ENCODE assay signal across 8 mouse cellular contexts in genomic region chr2:116972614-116972985, GRCm38 (mm10).
DNase-seq lines count a peak whose midpoint lies in the region; ATAC-seq and TF ChIP-seq lines count a peak whose summit lies in the region.

No protein-coding gene starts in this region.

- TF ChIP-seq CTCF in cortical plate, adult 2 months (IDR thresholded peaks at IDR 0.05; ENCODE audit: extremely low read depth, insufficient read depth, low read length): no peak
- TF ChIP-seq CTCF in heart, postnatal 0 days (IDR thresholded peaks at IDR 0.05; ENCODE audit: low read depth): no peak

- H3K4me3 ChIP-seq in cortical plate, adult 2 months (ENCODE audit: insufficient read depth, low read length): no peak overlapping the region
- peak overlapping the region; percentile 22; the same call in 1 of the 2 replicates for H3K4me3 ChIP-seq in heart, postnatal 0 days (ENCODE audit: low read depth, low read length)
- H3K4me3 ChIP-seq in liver, embryonic 15.5 days (replicated peaks): no peak overlapping the region; the same call in 1 of the 2 replicates
- 0 out of 2 replicates have a peak overlapping the region, but pooled peaks have one; percentile 14 for H3K4me3 ChIP-seq in stomach, embryonic 15.5 days (replicated peaks)

- DNase-seq in layer of hippocampus, postnatal 14 days (ENCODE audit: low spot score in 2 of 2): peak; percentile 9 to 16
- DNase-seq in layer of hippocampus, postnatal 25 days (ENCODE audit: extremely low spot score in 1 of 2, low spot score in 1 of 2): no peak
- peak; percentile 54 for DNase-seq in heart, postnatal 0 days (ENCODE audit: low spot score)
- DNase-seq in layer of hippocampus, postnatal 36 days: no peak

- H3K9ac ChIP-seq in heart, postnatal 0 days (replicated peaks; ENCODE audit: low read depth, low read length): 0 out of 2 replicates have a peak overlapping the region, but pooled peaks have one; percentile 26
- no peak overlapping the region for H3K9ac ChIP-seq in liver, embryonic 15.5 days
- H3K9ac ChIP-seq in stomach, embryonic 15.5 days: 0 out of 2 replicates have a peak overlapping the region, but pooled peaks have one; percentile 14

- peak overlapping the region; percentile 48 for H3K4me2 ChIP-seq in heart, postnatal 0 days (ENCODE audit: low read depth, low read length)
- H3K4me2 ChIP-seq in liver, embryonic 15.5 days: peak overlapping the region; percentile 48
- peak overlapping the region; percentile 48 for H3K4me2 ChIP-seq in stomach, embryonic 15.5 days

- peak overlapping the region; percentile 60 for H3K27ac ChIP-seq in cortical plate, adult 2 months (ENCODE audit: insufficient read depth, low read length)
- peak overlapping the region; percentile 77 for H3K27ac ChIP-seq in heart, postnatal 0 days (ENCODE audit: low read depth)
- 0 out of 2 replicates have a peak overlapping the region, but pooled peaks have one; percentile 48 for H3K27ac ChIP-seq in liver, embryonic 15.5 days (replicated peaks)
- peak overlapping the region; percentile 88 for H3K27ac ChIP-seq in stomach, embryonic 15.5 days

- no peaks in the 10 kb centered on the region for H3K36me3 ChIP-seq in heart, postnatal 0 days (replicated peaks; ENCODE audit: control insufficient read depth, insufficient read depth, low read length)
- no peaks in the 10 kb centered on the region for H3K36me3 ChIP-seq in liver, embryonic 15.5 days (replicated peaks)
- H3K36me3 ChIP-seq in stomach, embryonic 15.5 days: no peaks in the 10 kb centered on the region

- H3K9me3 ChIP-seq in heart, postnatal 0 days (replicated peaks; ENCODE audit: control insufficient read depth, low read length): no peaks in the 10 kb centered on the region
- no peaks in the 10 kb centered on the region for H3K9me3 ChIP-seq in liver, embryonic 15.5 days (replicated peaks)
- H3K9me3 ChIP-seq in stomach, embryonic 15.5 days: no peaks in the 10 kb centered on the region

- TF ChIP-seq POLR2A in cortical plate, adult 2 months (IDR thresholded peaks at IDR 0.05; ENCODE audit: extremely low read depth, insufficient read depth, low read length): no peak

- 16% methylated on average over 6 of the region's 6 CpGs for WGBS in heart, postnatal 0 days
- 8% methylated on average over 6 of the region's 6 CpGs for WGBS in liver, embryonic 15.5 days (ENCODE audit: insufficient replicate concordance)
- 3% methylated on average over 6 of the region's 6 CpGs for WGBS in stomach, embryonic 15.5 days

- H3K4me1 ChIP-seq in cortical plate, adult 2 months (ENCODE audit: control insufficient read depth, insufficient read depth, low read length): peaks cover 5% of the 10 kb centered on the region
- peaks cover 10% of the 10 kb centered on the region; the same call in 1 of the 2 replicates for H3K4me1 ChIP-seq in heart, postnatal 0 days (ENCODE audit: control insufficient read depth, insufficient read depth)
- peaks cover 11% of the 10 kb centered on the region for H3K4me1 ChIP-seq in liver, embryonic 15.5 days (replicated peaks)
- peaks cover 20% of the 10 kb centered on the region for H3K4me1 ChIP-seq in stomach, embryonic 15.5 days

- TF ChIP-seq EP300 in heart, postnatal 0 days (IDR thresholded peaks at IDR 0.05; ENCODE audit: low read depth): no peak

- ATAC-seq in heart, postnatal 0 days (ENCODE audit: insufficient read depth, low read depth): no peak
- no peak for ATAC-seq in liver, embryonic 15.5 days (ENCODE audit: insufficient read depth)
- ATAC-seq in stomach, embryonic 15.5 days (ENCODE audit: insufficient read depth, low FRiP score, low read depth): 0 out of 2 replicates have a peak, but pooled peaks have one; percentile 48
- no peak for ATAC-seq in cerebellum, adult (ENCODE audit: insufficient number of reproducible peaks, low FRiP score, low TSS enrichment)

- no peaks in the 10 kb centered on the region for H3K27me3 ChIP-seq in heart, postnatal 0 days (ENCODE audit: control insufficient read depth, insufficient read depth, low read length)
- peaks cover 36% of the 10 kb centered on the region for H3K27me3 ChIP-seq in liver, embryonic 15.5 days
- H3K27me3 ChIP-seq in stomach, embryonic 15.5 days (replicated peaks): no peaks in the 10 kb centered on the region

Comparison
In these comparisons a context has a peak if more than half of its experiments do, and no peak if none do; other contexts are left out.
1. DNase-seq: peak in layer of hippocampus, postnatal 14 days (2 of 2) and heart, postnatal 0 days (single experiment); none in layer of hippocampus, postnatal 25 days (0 of 2) and layer of hippocampus, postnatal 36 days (0 of 2).
2. H3K4me3 ChIP-seq: peak in heart, postnatal 0 days (single experiment) and stomach, embryonic 15.5 days (single experiment); none in cortical plate, adult 2 months (single experiment) and liver, embryonic 15.5 days (single experiment).
3. Peak in every context shown above with its lines, with median percentiles within 50 percentile points of each other: H3K27ac ChIP-seq and H3K4me2 ChIP-seq.